ENCODE assay signal across 11 mouse cellular contexts in the genomic region with DNA sequence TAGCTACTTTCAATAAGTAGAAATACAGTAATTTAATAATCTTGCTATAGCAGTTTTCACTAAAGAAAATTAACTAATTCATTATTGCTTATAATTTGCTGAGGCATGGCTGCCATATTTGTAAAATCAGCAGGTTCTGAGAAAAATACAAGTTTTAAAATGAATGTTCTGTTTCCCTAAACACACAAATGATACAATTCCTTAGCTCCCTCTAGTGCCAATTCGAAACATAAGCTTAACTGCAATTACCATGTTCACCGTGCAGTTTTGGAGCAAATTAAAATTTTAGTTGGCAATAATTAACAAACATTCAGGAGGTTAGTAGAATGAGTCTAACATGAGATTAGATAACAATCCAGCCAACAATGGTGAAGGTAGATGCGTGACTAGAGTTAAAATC.
DNase-seq lines count a peak whose midpoint lies in the region; ATAC-seq and TF ChIP-seq lines count a peak whose summit lies in the region.
"Had no signal": no experiment of that assay in that cellular context is flagged by ENCODE, and none has a peak within 500 bp of the region (broad histone marks: within the 10 kb centered on the region; RNA-seq: fewer than 3 reads in every experiment).

No protein-coding gene starts in this region.

- no peaks in the 10 kb centered on the region for H3K36me3 ChIP-seq in forebrain, embryonic 13.5 days (ENCODE audit: poor library complexity, severe bottlenecking)
- no peaks in the 10 kb centered on the region for H3K36me3 ChIP-seq in forebrain, embryonic 10.5 days (replicated peaks)
- H3K36me3 ChIP-seq in heart, embryonic 11.5 days (ENCODE audit: control insufficient read depth, insufficient read depth, low read length) = no peaks in the 10 kb centered on the region

- WGBS in forebrain, embryonic 13.5 days = 42% methylated on average over 3 of the region's 3 CpGs
- 58% methylated on average over 3 of the region's 3 CpGs for WGBS in forebrain, embryonic 10.5 days
- 45% methylated on average over 3 of the region's 3 CpGs for WGBS in heart, embryonic 11.5 days (ENCODE audit: insufficient replicate concordance)

- no peaks in the 10 kb centered on the region for H3K27me3 ChIP-seq in forebrain, embryonic 13.5 days
- H3K27me3 ChIP-seq in forebrain, embryonic 10.5 days (ENCODE audit: poor library complexity, severe bottlenecking) = no peaks in the 10 kb centered on the region
- H3K27me3 ChIP-seq in heart, embryonic 11.5 days (ENCODE audit: control insufficient read depth, insufficient read depth, low read length) = no peaks in the 10 kb centered on the region

- ATAC-seq in forebrain, embryonic 13.5 days = 0 out of 2 replicates have a peak, but pooled peaks have one; percentile 48
- no peak for ATAC-seq in heart, embryonic 11.5 days (replicated peaks; ENCODE audit: insufficient number of reproducible peaks, low FRiP score, low TSS enrichment)

- no peak overlapping the region for H3K4me3 ChIP-seq in forebrain, embryonic 13.5 days
- H3K4me3 ChIP-seq in forebrain, embryonic 10.5 days = no peak overlapping the region
- no peak overlapping the region for H3K4me3 ChIP-seq in layer of hippocampus, adult 2 months
- no peak overlapping the region for H3K4me3 ChIP-seq in heart, embryonic 11.5 days (ENCODE audit: low read depth, low read length)

- no peaks in the 10 kb centered on the region for H3K4me1 ChIP-seq in forebrain, embryonic 13.5 days
- no peaks in the 10 kb centered on the region for H3K4me1 ChIP-seq in forebrain, embryonic 10.5 days
- H3K4me1 ChIP-seq in heart, embryonic 11.5 days (ENCODE audit: control insufficient read depth, insufficient read depth, low read length) = no peaks in the 10 kb centered on the region

- TF ChIP-seq CTCF in layer of hippocampus, adult 2 months (conservative IDR thresholded peaks at IDR 0.05) = peak; percentile 86

- H3K27ac ChIP-seq in forebrain, embryonic 13.5 days = no peak overlapping the region
- no peak overlapping the region for H3K27ac ChIP-seq in forebrain, embryonic 10.5 days
- peak overlapping the region; percentile 36; the same call in 1 of the 2 replicates for H3K27ac ChIP-seq in layer of hippocampus, adult 2 months
- no peak overlapping the region for H3K27ac ChIP-seq in heart, embryonic 11.5 days (ENCODE audit: low read depth, low read length)

- no peak for DNase-seq in forebrain, embryonic 10.5 days (ENCODE audit: extremely low spot score, low spot score)
- DNase-seq in layer of hippocampus, adult 2 months (ENCODE audit: low spot score in 2 of 2) = peak; percentile 9 to 20
- DNase-seq in layer of hippocampus, postnatal 25 days (ENCODE audit: extremely low spot score in 1 of 2, low spot score in 1 of 2) = no peak
- DNase-seq in right cerebral cortex, adult 18-20 months = peak; percentile 1
- DNase-seq in right cerebral cortex, postnatal 36 days (ENCODE audit: low spot score in 2 of 2) = no peak
- no peak for DNase-seq in cerebellum, adult 8-10 months
- DNase-seq: adrenal gland, adult 2 months; gastrocnemius, postnatal 25 days; thymus, adult 18-20 months had no signal

- no peak overlapping the region for H3K9ac ChIP-seq in forebrain, embryonic 13.5 days
- H3K9ac ChIP-seq in heart, embryonic 11.5 days (ENCODE audit: low read depth, low read length) = no peak overlapping the region

- H3K9me3 ChIP-seq in forebrain, embryonic 13.5 days (replicated peaks) = no peaks in the 10 kb centered on the region
- no peaks in the 10 kb centered on the region for H3K9me3 ChIP-seq in forebrain, embryonic 10.5 days
- H3K9me3 ChIP-seq in heart, embryonic 11.5 days (replicated peaks; ENCODE audit: control insufficient read depth, low read length) = no peaks in the 10 kb centered on the region

- no peak overlapping the region for H3K4me2 ChIP-seq in forebrain, embryonic 13.5 days
- no peak overlapping the region for H3K4me2 ChIP-seq in heart, embryonic 11.5 days

Comparison
In these comparisons a context has a peak if more than half of its experiments do, and no peak if none do; other contexts are left out.
1. DNase-seq: peak in layer of hippocampus, adult 2 months (2 of 2) and right cerebral cortex, adult 18-20 months (single experiment); none in forebrain, embryonic 10.5 days (single experiment), layer of hippocampus, postnatal 25 days (0 of 2), right cerebral cortex, postnatal 36 days (0 of 2) and cerebellum, adult 8-10 months (single experiment).